Mouse (Mus musculus) large intestine, adult 2 months (tissue): ENCODE measurements at regions not wholly inside any gene's neighbourhood (a gene's known extent, or its start where the extent isn't known, plus 50 kb on each side); places are given as distances from the start of the nearest gene placed in this dataset.

ENCODE experiments used
- DNase-seq: peaks from one replicate; pipeline ENCODE4 v3.0.0-alpha.2; 2012; ENCODE audit warnings: low read depth, low spot score
- WGBS: fragments of 180-500 bp; shearing (Covaris S2); methylation state at CpG from one replicate; pipeline ENCODE4 v1.1.7; 2018; 5-methylcytosine and 5-hydroxymethylcytosine counted together

- WGBS = 81% methylated on average over 2 of the region's 2 CpGs
- DNase-seq = no peak
Observed at GRCm38 (mm10) chr1:90488991-90489390, 113.8 kb upstream of the Cops8 start.

DNA sequence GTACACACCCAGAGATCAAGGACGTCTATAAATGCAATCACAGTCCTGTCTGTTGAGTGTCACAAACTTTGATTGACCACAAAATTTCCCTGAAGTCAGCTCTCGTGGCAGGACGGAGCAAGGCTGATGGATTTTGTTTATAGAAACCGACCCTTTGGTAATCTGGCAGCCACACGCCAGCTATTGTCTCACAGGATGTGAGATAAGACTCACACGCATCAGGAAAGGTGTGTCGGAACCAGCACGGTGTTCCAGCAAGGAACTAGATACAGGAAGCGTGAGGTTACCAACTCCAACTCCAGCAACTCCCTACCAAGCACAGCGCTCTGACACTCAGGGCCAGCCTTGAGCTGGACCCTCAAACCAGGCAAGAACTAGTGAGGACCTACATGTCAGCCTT, 112.4 kb upstream of the Cops8 start:
- WGBS = 58% methylated on average over 10 of the region's 10 CpGs
- no peak for DNase-seq

- 39% methylated on average over 7 of the region's 7 CpGs for WGBS
- no peak for DNase-seq
Observed at GRCm38 (mm10) chr1:90493481-90493880, 109.3 kb upstream of the Cops8 start.

DNA sequence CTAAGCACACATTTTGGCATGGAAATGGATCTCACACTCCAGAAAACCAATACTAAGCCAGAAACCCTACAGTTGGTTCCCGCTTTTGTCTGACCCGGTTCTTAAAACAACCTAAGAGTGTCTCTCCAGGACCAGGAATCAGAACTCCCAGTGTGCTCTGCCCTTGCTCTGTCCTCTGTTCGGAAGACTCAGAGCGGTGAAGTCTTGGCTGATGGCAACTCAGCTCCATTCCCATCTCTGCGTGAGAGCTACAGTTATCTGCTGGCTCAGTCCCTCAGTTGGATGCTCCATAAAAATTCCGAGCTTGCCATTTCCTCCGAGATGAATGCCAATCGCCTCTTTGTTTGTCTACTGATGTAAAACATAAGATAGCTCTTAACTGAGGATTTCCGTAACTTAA, 107.6 kb upstream of the Cops8 start:
- DNase-seq = no peak
- 62% methylated on average over 9 of the region's 9 CpGs for WGBS

GRCm38 (mm10) chr1:90497568-90497967, 105.2 kb upstream of the Cops8 start:
- DNase-seq = no peak

DNA sequence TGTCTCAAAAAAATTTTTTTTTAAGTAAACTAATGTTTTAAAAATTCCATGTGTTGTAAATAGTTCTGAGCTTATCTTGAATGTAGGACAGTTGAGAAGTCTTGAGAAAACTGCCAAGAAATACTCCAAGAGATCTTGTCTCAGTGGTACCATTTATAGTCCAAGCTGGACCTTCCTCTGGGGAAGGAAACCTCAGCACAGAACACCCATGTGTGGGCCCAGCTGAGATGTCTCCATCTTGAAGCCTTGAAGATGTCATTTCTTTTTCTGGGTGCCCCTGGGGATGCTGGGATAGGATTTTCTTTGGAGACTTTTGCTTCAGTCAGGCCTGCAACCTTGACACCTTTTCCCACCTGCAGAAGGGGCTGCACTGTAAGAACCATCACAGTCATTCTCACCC, 101.4 kb upstream of the Cops8 start:
- no peak for DNase-seq

DNA sequence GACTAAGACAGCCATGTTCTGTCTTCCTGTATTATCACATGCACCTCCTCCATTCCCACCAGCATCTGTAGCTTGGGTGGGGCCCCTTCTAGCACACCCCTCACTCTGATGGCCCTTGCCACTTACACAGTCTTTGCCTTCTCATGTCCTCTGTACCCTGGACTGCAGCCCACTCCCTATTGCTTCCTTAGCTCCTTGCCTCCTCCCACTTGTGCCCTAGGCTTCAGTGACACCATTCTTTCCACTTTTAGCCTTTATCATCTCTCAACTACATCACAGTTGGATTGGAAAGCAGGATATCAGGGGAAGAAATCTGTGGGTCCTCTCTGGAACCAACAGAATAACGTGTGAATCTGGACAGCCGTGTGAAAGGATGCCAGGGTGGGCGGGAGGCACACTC, 100.4 kb upstream of the Cops8 start:
- 82% methylated on average over 3 of the region's 3 CpGs for WGBS
- DNase-seq = no peak

GRCm38 (mm10) chr1:90502771-90503540, 99.8 kb upstream of the Cops8 start:
- no peak for DNase-seq
- WGBS = 70% methylated on average over 8 of the region's 8 CpGs

GRCm38 (mm10) chr1:90504583-90505080, 98.1 kb upstream of the Cops8 start:
- no peak for DNase-seq

GRCm38 (mm10) chr1:90505599-90505998, 97.2 kb upstream of the Cops8 start:
- WGBS = 83% methylated on average over 3 of the region's 3 CpGs
- DNase-seq = no peak

More at GRCm38 (mm10) chr1:90504583-90505080, 98.1 kb upstream of the Cops8 start:
- WGBS = 65% methylated on average over 8 of the region's 8 CpGs

GRCm38 (mm10) chr1:90506582-90506981, 96.2 kb upstream of the Cops8 start:
- DNase-seq = no peak
- 74% methylated on average over 9 of the region's 9 CpGs for WGBS

DNA sequence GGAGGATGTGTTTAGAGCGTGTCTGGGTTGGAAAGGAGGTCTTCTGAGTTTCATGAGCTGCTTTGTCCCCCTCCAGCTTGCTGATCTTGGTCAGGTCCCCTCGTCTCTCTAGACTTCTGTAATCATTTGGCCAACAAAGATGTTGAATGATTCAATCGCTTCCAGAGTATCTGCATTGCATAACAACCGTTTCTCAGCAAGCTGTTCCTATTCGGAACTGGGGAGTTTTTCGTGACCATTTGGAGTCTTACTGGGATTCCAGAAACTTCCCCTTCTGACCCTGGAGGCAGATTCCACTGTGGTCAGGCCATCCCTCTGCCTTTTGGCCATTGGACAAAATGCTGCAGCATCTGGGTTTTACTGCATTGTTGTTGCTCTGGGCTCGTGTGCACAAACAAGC, 93.4 kb upstream of the Cops8 start:
- no peak for DNase-seq
- WGBS = 72% methylated on average over 7 of the region's 7 CpGs

DNA sequence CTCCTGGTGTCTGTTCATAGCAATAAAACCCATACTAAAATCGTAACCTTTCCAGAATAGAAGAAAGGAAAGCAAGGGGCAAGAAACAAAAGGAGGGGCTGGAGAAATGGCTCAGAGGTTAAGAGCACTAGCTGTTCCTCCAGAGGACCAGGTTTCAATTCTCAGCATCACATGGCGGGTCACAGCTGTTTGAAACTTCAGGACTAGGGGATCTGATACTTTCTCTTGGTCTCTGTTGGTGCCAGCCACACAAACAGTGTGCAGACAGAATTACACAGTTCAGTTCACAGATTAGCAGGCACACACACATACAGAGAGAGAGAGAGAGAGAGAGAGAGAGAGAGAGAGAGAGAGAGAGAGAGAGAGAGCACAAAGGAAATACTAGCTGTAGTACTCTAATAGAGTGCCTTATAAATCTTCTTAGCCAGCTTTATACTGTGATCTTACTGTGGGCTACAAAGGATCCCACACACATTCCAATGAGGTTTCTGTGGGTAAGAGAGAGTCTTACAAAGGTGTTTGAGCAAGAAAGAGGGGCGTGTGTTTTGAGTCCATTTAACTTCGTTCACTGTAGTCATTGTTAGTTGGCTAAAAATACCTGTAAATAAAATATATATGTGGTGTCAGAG, 89.2 kb upstream of the Cops8 start:
- no peak for DNase-seq
- WGBS = 61% methylated on average over 4 of the region's 4 CpGs

GRCm38 (mm10) chr1:90514176-90514575, 88.6 kb upstream of the Cops8 start:
- WGBS = 87% methylated on average over 7 of the region's 7 CpGs
- no peak for DNase-seq

- no peak for DNase-seq
- 41% methylated on average over 9 of the region's 9 CpGs for WGBS
Observed at GRCm38 (mm10) chr1:90518584-90519265, 84.1 kb upstream of the Cops8 start.

DNA sequence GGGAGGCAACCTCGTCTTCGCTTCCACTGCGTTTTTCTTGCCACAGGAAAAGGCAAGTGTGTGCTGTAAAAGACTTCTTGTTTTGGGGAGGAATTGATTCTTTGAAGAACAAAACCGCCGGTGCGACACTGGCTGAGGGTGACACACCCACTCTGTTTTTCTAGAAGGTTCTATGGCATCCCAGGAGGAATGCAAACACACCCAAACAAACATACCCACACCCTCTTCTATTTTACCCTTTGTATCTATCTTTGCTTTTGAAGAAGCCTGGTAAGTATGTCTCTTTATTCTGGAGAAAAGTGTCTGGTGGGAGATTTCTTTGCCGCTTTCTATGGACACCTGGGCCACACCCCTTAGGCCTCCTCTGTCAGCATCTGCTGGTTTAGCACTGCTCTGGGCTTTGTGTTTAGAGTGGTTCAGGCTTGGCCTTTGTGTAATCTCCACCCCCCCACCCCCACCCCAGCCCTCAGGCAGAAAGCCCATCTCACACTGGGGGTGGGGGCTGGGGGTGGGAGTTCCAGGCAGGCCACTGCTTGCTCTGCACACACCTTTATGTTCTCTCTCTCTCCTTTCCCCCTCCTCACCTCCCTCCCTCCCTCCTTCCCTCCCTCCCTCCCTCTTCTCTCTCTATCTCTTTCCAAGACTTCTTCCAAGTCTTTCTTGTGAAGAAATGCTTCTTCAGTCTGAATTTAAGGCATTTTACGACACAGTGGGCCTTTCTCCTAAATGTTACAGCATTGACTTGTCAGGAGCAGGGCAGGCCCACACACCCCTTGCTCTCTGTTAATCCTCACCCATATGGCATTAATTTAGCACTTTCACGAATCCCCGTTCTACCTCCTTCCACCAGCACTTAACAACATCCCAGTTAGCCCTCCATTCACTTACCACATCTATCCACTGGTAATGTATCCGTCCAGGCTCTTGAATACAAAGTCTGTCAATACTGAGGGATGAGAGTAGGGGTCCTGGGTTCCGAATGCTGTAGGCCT, 83.2 kb upstream of the Cops8 start:
- DNase-seq = peak; percentile 8
- 55% methylated on average over 12 of the region's 12 CpGs for WGBS

- DNase-seq = no peak
Observed at GRCm38 (mm10) chr1:90522294-90522693, 80.5 kb upstream of the Cops8 start.

GRCm38 (mm10) chr1:90524641-90525220, 78.0 kb upstream of the Cops8 start:
- WGBS = 18% methylated on average over 3 of the region's 3 CpGs
- no peak for DNase-seq

More at GRCm38 (mm10) chr1:90522294-90522693, 80.5 kb upstream of the Cops8 start:
- 85% methylated on average over 8 of the region's 8 CpGs for WGBS

DNA sequence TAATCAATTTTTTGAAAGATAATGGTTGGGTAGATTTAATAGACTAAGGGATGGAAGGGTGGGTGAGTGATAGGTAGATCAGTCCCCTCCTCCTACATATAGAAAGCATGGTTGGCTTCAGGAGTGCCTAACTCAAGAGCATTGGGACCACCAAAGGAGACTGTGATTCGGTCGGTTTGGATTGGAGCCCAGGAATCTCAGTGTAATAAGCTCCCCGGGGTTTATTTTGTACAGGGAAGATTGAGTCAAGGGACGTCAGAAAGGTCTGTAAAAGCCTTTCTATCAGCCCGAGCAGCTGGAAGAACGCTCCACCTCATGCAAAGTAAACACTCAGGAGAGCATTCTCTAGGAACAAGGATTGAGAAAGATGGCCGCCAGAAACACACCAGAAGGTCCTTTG, 76.5 kb upstream of the Cops8 start:
- WGBS = 39% methylated on average over 7 of the region's 7 CpGs
- no peak for DNase-seq
